Mouse (Mus musculus): Measurements from ENCODE around the gene Med13l.
"Not testable (repeated sequence)": the region's sequence is repeated elsewhere in the genome, so short reads cannot be mapped to it uniquely, and the experiment has no call there.

The Med13l gene

GRCm38 (mm10) chr5:118632346-118632745 is 71.9 kb downstream of the Med13l start:
- DNase-seq (ENCODE audit: low spot score): no peak

DNA sequence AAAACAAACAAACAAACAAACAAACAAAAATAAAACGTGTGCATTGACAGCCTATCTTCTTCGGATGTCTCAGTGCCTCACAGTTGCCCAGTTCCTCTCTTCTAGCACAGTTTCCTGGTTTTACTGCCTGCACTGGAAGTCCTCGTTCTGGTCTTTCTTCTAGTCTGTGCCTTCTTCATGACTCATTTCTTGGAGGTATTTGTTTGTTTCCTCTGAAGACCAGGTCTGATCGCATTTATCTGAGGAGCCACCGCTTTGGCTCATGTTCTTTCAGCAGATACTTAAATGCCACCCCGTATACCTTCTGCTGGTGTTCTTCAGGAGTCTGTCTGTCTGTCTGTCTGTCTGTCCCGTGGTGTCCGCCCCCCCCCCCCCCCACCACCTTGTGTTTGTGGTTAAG is 72.6 kb downstream of the Med13l start:
- DNase-seq (ENCODE audit: low spot score): no peak

DNA sequence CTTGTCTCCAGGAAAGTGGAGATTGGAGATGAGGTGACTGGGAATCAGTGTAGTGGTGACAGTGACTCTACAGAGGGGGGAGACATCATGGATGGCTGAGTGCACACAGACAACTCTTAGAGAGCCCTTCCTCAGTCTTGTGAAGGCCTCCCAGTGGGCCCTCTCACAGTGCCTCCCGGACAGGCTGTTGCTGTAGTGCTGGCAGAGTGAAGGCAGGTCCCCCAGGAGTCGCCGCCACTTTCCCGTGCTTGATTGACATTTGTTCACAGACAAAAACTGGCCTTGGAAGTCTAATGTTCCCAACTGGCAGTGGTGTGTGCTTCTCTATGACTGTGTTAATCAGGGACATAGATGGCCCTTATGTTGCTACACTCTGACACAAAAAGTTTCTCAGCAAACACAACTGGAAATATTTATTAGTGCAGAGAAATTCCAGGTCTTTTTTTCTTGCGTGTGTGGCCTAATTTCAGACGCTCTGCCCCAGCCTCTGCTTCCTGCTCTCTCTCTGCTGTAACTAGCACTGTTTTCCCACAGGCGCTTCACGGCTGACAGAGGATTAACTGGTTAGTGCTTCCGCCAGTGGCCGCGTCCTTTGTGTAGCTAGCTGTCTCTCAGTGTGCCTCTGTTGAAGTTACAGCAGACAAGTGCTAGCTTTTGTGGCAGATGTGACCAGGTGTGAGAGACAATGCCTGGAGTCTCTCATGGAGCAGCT is 75.2 kb downstream of the Med13l start:
- no peak for DNase-seq (ENCODE audit: low spot score)

GRCm38 (mm10) chr5:118636399-118637369 is 76.2 kb downstream of the Med13l start:
- DNase-seq (ENCODE audit: low spot score): no peak

GRCm38 (mm10) chr5:118637931-118638330 is 77.5 kb downstream of the Med13l start:
- no peak for DNase-seq (ENCODE audit: low spot score)

DNA sequence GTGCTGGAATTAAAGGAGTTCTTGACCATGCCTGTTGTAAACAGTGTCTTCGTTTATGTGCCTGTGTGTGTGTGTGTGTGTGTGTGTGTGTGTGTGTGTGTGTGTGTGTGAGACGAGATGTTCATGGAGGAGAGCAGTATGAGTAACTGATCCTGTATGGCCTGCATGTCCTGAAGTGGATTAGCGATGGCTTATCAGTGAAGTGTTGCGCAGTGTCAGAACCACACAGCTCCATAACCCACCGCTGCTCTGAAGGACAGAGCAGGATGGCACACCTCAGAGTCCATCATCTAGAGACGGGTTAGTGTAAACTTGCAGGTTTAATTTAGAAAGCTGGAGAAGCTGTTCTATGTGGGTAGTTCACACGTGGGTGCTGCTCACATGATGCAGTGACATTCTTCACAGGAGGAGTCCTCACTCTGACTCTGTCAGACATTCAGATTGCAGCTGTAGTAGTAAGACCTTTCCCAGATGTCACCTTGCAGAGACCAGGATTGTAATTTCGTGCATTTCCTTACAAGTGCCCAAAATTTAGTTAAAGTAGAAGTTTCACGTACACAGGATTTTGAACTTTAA is 78.1 kb downstream of the Med13l start:
- DNase-seq (ENCODE audit: low spot score): no peak

- DNase-seq (ENCODE audit: low spot score): no peak
These were observed 78.7 kb downstream of the Med13l start for GRCm38 (mm10) chr5:118639117-118639707.

DNA sequence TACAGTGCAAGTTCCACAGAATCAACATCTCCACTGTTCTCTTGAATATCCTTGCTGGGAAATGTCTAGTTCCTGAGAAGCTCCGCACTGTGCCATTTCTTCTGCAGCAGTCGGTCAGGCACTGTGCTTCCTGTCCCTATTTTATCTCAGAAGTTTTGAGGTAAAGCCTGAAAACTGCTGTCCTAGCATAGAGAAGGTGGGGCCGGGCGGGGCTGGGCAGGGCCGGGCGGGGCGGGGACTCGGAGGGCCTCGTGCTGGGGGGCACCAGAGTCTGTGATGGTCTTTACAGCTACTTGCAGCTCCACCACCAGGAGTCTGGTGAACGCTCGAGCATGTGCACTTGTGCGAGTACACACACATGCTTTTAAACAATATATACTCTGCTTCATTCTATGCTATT is 83.6 kb downstream of the Med13l start:
- DNase-seq (ENCODE audit: low spot score): no peak

GRCm38 (mm10) chr5:118644511-118644910 is 84.0 kb downstream of the Med13l start:
- no peak for DNase-seq (ENCODE audit: low spot score)

DNA sequence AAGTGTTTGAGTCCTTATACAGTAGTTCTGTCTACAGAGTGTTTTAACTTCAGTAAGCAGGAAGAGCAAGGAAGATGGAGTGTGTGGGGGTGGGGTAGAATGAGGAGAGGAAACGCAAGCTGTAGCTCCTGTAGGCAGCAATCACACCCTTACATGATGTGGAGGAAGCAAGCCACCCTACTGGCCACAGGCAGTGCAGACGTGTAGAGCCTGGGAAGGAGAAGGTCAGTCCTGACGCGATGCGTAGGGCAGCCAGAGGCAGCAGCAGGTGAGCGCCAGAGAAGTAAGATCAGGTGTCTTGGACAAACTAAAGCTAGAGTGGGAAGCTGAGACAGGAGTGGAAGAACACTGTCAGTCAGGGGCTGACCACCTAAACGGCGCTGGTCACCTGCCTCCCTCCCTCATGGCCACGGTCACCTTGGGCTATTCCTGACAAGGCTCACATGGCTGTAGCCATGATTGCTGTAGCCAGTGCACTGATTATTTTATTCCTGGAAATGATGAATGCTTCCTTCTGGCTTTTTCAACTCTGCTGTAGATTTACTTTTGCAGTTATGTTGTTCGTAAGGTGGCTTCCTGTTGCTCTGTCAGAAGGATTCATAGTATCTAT is 84.8 kb downstream of the Med13l start:
- no peak for DNase-seq (ENCODE audit: low spot score)

- DNase-seq (ENCODE audit: low spot score): no peak
These were observed 86.4 kb downstream of the Med13l start for GRCm38 (mm10) chr5:118646897-118647296.

- no peak for DNase-seq (ENCODE audit: low spot score)
These were observed 86.9 kb downstream of the Med13l start for GRCm38 (mm10) chr5:118647384-118647783.

GRCm38 (mm10) chr5:118649215-118650006 is 88.9 kb downstream of the Med13l start:
- no peak for DNase-seq (ENCODE audit: low spot score)

DNA sequence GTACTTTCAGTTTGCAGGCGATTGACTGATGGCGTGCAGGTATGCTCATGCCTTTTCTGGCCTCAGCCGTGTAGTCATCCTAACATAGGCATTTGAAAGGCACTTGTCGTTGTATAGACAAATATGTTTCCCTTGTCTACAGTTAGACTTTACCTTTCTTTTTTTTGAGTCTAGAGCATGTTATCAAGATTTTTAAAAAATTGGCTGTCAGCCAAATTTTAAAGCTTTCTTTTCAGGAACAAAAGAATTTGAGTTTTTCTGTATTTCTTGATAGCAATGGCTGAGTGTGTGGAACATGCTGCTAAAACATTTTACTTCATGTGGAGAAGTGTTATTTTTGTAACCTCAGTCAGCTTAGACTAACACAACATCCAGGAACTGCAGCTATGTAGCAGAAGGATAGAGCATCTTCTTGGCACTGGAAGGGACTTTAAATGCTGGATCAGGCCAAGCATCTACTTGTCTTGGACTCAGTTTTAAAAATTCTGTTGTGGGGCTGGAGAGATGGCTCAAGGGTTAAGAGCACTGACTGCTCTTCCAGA is 89.6 kb downstream of the Med13l start:
- no peak for DNase-seq (ENCODE audit: low spot score)

DNA sequence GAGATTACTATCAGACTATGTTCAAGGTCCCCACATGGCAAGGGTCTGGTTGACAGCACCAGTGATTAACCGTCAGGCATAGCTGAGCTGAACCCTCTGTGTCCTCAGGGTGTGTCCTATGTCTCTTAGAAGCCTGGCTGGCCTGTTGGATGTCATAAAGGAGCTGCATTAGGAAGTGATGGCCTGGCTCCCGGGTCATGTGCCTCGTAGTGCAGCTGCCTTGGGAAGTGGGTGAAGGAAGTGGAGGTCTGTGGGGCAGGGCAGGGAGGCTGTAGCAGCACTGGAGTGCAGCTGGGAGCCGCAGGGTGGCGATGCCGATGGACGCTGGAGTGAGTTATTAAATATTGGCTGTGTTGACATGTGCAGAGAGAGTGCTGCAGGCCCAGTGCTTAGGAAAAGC is 90.3 kb downstream of the Med13l start:
- DNase-seq (ENCODE audit: low spot score): no peak

DNA sequence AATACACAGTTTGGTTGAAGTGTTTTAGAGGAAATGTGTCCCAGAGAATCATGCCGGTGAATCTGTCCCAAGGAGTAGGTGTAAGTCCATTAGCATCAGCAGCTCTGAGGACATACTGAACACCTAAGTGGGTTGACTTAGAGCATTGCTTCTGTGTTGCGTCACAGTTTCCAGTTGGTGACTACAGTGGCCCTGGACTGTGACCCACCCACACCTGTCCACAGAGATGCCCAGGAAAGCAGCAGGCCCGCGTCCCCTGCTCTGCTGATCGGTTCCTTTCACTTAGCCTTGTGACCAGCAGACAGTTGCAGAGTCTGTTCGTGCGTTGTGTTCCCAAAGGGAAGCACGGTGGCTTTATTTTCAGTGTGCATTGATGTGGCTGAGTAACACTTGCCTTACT is 92.1 kb downstream of the Med13l start:
- DNase-seq (ENCODE audit: low spot score): no peak

GRCm38 (mm10) chr5:118653119-118653518 is 92.6 kb downstream of the Med13l start:
- not testable (repeated sequence) for DNase-seq (ENCODE audit: low spot score)

GRCm38 (mm10) chr5:118654599-118654998 is 94.1 kb downstream of the Med13l start:
- DNase-seq (ENCODE audit: low spot score): no peak

DNA sequence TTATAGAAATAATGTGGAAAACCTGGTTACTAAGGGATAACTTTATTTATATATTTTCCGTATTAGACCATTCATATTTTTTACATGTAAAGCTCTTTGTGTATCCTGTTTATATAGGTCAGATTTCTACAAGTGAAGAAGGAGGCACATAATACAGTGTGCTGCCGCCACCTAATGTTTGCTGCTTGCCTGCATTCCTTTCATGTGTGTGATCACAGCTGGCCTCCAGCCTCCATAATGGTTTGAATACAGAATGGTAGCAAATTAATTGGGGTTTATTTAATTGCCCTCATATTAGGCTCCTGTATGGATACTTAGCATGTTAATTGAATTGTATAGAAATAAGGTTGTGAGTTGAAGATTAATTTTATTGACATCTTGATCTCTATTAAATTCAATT is 94.5 kb downstream of the Med13l start:
- DNase-seq (ENCODE audit: low spot score): no peak

DNA sequence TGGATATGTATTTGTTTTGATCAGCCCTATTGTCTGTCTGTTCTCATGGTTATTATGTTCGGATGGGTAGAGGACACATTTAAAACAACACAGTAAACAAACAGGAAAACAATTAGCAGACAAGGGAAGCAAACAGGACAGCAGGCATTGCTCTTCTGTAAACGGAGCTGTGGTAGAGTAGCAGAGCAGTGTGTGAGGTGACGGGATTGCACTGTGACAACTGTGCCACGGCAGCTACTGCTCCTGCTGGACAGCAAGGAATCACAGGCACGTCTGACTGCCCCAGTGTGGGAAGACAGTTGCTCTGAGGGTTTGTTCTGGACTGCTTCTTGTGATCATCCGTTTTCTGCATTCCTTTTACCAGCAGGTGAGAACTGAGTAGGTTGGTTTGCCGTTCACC is 94.9 kb downstream of the Med13l start:
- DNase-seq (ENCODE audit: low spot score): no peak

GRCm38 (mm10) chr5:118655966-118656365 is 95.5 kb downstream of the Med13l start:
- DNase-seq (ENCODE audit: low spot score): no peak

Measured in layer of hippocampus, adult 9-10 months (tissue).